Mouse (Mus musculus) frontal cortex, postnatal 25 days (tissue): ENCODE measurements around the gene 2700049A03Rik.

Experiments used
- DNase-seq, 2 experiments: peaks; one replicate each; pipeline ENCODE4 v3.0.0; 2022; ENCODE audit warnings: low spot score in 2 of 2

The 2700049A03Rik gene

DNA sequence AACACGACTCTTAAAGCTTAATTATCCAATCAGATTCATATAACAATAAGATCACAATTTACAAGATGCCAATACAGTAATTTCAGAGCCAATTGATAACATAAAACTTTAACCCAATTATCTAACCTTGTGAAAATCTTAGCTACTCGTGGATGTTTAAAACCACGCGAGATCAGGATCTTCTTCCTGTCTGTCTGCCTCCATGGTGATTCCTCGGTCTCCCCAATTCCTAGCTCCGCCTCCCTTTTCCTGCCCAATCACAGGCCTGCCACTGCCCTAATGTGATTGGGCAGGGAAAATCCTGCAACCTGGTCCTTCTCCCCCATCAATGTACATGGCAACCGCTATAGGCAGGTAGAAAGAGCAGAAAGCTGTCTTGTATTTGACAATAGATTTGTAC is 132.7 kb downstream of the 2700049A03Rik start:
- DNase-seq: no peak

DNA sequence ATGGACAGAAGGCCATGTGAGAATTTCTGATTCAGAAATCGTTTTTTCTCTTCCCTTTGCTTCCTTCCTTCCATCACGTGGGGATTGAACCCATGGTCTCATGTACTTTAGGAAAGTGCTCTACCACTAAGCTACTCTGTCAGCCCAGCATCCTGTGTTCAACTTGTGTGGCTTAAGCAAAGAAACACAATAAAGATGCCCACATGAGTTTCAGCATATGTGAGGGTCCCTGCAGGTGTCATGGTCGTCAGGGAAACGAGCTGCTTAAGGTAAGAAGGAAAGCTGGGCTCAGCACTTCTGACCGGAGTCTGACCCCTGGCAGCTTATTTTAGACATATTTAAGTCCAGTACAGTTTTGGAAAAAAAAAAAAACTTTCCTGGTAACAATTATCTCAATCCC is 134.5 kb downstream of the 2700049A03Rik start:
- DNase-seq: no peak

DNA sequence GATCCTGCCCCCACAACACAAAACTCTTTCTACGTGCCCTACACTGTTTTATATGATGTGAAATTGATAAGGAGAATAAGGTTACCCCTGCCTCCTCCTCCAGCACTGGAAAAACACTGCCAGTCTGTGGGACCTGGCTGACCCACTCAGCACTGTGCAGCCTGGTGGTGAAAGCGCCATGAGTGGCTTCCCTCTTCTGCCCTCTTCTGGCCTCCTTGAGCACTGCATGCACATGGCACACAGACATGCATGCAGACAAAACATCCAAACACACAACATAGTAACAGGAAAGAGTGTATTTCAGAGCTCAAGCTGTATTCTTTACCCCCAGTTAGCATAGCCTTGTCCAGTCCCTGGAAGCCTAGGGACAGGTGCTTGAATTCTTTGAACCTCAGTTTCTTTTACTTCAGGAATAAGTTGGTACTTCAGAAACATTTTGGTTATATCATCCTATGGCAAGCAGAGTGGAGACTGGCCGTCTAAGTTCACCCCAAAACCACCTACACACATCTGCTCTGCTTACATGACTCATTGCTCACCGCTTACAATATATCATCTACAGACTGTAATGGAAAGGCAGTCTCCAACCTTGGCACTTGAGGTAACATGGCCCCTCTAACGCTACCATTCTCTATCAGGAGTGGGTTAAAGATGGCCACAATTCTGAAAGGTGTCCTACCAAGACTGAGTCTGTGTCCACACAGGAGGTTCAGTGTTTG is 138.0 kb downstream of the 2700049A03Rik start:
- no peak for DNase-seq

DNA sequence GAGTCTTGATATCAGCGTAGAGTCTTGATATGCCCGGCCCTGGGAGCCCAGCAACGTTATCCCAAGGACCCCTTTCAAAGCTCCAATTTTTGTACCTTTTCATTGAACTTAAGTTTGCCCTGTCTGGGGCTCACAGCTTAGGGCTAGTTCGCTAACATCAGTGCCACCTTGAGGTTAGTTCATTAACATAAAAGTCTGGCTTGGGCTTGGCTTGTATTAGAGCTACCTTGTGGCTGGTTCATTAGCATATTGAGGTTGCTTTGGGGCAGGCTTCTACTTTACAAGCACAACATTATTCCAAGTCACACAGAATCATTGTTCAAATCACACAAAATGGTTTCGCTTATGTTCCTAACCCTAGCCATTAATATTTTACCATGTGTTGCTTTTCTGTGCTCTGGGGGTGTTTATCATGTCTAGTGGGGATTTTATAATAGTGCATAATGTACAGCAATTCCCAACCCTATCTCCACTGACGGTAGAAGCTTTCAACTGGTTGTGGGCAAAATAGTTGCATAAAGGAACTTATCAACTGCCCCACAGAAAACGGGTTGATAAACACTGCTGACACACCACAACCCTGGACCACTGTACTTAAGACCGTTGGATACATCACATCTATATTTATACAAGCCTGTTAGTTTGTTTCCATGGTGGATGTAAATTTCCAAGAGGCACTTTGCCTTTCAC is 139.4 kb downstream of the 2700049A03Rik start:
- DNase-seq: no peak

DNA sequence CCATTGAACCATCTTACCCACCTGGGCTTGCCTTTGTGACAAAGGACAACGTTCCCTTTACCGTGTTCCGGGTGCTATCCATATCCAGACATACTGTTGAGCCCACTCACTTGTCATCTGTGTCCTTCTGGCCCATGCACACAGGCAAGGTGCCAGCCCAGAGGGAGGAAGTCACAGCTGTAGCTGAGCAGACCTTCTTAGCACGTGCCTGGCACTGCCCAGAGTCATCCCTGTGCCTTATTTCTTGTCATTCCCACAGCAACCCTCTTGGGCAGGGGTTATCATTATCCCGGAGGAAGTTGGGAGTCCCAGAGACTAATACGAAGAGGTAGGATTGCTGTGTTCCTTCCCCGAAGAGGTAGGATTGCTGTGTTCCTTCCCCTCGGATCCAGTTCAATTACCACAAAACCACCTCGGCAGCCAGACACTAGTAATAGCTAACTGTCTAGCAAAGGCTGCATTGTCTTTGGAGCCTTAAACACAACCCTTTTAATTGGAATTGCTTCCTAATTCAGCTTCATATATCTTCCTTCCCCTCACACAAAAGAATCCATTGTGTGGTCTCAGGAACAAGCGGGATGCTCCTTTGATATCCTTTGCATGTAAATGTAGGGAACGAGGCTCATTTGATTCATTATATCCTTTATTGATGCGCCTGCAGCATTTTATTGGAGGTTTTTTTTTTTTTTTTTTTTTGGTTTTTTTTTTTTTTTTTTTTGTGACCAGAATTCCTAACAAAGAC is 143.0 kb downstream of the 2700049A03Rik start:
- no peak for DNase-seq

DNA sequence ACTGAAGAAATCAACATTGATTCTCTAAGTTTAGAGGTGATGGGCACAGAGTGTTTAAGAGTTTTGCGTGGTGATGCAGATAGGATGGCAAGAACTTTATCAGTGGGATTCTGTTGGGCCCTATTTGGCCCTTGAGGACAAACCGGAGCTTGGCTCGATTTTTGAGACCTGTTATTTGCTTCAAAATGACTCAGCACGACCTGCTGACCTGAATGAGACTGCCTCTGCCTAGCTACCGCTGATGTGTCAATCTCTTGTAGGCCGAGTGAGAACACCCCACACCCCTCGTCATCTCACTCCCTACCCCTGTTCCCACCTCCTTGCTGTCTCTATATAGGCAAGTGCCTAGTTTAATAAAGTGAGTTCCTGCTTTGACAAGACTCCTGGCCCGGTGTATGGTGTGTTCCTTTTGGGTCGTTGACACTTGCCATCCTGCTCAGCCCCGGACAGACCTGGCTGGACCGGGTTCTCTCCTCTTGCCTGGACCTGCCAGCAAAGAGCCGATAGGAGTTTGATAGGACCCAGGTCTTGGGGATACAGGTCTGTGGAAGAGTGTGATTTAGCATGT is 144.6 kb downstream of the 2700049A03Rik start:
- DNase-seq: no peak

DNA sequence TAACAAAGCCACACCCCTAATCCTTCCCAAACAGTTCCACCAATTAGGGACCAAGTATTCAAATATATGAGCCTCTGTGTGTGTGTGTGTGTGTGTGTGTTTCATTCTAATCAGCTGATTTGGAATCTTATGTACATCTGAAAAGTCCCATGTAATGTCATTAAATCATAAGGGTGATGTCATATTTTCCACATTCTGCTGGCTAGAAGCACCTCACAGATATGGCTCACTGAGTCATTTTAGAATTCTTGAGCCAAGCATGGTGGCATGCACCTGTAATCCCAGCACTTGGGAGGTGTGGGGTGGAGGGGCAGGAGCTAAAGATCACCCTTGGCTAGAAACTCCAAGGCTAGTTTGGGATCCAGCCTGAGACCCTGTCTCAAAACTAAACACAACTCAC is 148.8 kb downstream of the 2700049A03Rik start:
- no peak for DNase-seq

DNA sequence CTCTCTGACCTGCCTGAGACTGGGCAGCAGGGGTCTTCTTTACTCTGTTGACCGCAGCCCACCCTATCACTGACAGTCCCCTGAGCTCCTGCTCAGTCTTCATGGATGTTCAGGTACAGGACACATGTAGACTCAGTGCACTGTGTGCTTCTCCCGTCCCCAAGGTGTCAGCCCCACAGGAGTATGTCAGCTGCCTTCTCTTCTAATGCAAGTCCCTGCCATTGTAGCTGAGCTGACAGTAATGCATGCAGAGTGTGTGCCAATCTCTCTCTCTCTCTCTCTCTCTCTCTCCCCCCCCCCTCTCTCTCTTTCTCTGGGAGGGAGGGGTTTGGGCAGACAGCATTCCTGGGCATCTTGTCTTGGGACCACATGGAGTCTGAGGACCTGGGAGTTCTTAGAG is 153.8 kb downstream of the 2700049A03Rik start:
- DNase-seq: no peak
